Mouse (Mus musculus): ENCODE data around the gene Gbf1.

Gbf1 gene

DNA sequence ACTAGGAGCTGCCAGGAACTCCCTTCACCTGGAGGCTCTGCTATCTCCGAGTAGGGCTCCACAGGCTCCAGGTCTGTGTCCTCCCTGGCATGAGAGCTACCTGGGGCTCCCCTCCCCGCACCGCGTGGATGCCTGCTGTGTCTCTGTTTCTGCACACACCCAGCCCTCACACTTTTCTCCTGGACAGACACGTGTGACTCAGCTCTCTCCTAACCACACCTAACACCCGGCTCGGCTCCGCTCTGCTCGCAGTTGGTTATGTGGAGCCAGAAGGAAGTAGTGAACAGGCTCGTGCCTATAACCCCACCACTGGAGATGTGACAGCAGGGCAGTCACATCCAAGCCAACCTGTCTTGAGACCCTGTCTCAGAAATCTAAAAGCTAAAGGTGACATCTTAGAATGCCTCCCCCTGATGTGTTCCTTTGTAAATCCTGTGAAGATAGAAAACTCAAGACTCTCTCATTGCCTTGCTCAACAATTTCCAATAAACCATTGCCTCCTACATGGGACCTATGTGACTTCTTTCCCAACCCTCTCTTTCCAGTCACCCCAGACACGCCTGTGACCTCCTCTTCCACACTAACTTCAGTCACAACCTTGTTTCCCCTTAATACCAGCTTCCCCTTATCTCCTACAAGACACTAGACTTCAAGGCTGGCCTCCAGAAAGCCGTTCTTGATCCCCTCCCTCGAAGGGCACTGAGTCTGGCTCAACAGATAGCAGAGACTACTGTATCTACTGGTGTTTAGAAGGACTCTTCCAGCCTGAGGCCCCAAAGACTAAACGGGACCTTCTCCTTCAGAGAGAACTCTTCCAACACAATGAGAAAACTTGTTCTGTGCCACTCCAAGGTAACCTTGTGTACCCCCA, 162.8 kb downstream of the Gbf1 start:
- CTCF ChIA-PET: no interaction called here

DNA sequence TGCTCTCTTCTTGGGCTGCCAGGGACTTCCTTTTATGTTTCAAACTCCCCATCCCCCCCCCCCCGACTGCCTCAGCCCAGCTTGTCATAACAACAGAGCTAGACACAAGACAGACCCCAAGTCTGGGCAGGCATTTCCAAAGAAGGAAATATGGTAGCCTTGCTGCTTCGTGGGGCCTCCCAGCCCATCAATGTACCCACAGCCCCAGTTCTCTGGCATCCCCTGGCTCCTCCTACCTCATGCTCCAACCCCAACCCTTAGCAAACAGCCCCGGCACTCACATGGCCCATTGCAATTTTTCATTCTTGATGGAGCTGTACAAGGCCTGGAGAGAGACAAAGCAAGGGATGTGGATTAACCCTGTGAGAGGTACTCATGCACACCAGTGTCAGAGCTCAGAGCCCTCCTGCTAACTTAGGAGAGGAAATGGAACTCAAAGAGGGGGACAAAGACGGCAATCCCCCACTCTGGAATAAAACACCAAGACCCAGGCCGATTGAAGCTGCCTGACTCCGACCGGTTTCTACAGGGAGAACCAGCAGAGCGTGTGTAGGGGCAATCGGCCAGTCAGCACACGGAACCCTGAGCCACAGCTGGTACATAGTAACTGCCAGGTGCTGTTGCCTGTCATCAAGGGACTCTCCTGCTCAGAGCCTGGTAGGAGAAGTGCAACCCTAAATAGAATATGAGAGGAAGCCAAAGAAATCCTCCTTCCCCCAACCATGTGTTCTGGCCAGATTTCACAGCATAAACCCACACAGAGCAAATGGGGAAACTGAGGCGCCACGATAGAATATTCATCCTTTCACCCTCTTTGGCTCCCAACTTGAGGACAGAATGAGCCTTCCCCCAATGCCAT, 163.7 kb downstream of the Gbf1 start:
- CTCF ChIA-PET: no interaction called here

DNA sequence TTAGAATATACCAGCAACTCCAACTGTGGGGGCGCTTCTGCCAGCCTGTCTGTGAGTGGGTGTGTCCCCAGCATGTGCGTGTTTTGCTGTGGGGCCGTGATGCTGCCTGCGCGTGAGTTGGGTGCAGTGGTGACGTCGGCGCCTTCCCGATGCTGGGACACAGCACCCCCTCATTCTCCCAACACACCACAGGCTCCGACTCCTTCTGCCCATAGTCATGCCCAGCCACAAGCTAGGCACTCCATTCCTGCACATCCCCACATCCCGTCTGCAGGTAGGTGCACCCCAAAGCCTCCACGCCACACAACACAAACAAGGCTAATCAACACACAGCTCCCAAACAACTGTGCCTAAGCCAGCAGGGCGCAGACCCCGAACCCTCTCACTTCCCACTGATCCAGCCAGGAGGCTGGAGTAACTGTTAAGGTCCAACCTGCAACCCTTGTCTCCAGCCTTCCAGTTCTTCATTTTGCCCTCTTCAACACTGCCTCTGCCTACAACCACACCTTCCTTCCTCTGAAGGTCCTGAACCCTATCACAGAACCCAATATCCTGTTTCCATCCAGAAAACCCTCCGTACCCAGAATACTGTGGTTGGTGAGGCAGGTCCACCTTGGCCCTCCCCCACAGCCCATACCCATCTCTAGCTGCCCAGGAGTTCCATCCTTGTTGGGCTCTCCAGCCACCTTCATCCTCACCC, 164.7 kb downstream of the Gbf1 start:
- CTCF ChIA-PET: no interaction called here

DNA sequence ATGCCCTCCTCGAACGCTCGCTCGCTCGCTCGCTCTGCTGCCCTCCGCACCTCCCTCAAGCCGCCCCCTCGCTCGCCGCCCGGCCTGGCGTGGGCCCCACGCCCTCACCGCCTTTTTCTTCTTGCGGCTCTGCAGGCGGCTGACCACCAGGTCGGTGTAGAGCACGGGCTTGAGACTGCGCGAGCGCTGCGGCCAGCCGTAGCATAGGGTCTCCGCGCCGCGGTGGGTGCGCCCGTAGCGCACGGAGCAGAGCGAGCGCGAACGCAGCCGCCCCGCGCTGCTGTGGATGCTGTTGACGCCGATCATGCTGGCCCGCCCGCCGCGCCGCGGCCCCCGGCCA, 165.2 kb downstream of the Gbf1 start:
- CTCF ChIA-PET: no interaction called here

DNA sequence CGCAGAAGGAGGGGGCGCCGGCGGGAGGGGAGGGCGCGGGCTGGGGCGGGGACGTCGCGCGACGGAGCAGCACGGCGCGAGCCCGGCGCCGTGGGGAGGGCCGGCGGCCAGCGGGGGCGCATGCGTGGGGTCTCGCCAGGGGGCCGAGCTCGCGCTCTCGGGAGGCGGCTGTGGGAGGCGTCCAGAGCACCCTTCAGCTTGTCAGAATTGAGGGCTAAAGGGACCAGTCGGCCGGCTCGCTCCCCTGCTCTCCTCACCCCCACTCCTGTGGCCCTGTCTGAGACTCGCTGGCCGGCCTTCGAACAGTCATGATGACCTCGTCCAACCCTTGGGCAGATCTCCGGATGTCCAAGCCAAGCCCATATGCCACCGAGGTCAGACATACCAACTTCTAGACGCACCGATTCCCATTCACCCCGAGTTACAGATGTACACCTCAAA, 165.7 kb downstream of the Gbf1 start:
- CTCF ChIA-PET: no interaction called here

DNA sequence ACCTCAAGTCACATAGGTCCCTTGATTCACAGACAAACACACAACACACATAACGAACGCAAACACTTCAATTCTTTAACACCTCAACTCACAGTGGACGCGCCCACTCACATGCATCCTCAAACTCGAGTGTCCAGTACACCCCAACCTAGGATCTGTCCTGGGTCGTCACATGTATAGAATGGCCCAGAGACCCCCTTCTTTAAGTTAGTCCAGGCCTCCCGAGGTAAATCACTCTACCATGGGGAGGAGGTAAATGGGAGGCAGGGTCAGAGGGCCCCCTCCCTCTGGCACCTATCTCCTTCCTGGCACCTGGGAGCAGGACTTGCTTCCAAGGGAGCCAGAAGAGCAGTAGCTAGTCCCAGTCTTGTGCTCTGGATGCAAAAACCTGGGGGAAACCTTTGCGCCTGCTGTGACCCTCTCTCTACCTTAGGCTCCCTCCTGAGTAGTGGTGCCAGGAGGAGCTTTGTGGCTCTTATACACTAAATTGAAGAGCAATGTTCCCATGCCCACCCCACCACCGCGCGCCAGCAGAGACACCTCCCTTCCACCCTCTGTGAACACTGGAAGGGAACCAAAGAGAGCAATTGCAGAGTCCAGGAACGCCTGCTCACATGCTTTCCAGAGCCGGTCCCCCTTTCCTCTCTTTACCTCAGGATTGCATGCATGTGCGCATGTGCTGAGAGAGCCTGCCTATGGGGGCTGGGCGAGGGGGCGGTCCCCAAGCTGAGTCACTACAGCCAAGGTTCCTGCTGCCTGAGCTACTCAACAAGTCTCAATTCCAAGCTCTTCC, 166.5 kb downstream of the Gbf1 start:
- CTCF ChIA-PET: interaction anchor here (0.7 kb wide), 1 partner anchor 10 kb away, joined by 3 read pairs; no protein-coding TSS in a partner anchor

DNA sequence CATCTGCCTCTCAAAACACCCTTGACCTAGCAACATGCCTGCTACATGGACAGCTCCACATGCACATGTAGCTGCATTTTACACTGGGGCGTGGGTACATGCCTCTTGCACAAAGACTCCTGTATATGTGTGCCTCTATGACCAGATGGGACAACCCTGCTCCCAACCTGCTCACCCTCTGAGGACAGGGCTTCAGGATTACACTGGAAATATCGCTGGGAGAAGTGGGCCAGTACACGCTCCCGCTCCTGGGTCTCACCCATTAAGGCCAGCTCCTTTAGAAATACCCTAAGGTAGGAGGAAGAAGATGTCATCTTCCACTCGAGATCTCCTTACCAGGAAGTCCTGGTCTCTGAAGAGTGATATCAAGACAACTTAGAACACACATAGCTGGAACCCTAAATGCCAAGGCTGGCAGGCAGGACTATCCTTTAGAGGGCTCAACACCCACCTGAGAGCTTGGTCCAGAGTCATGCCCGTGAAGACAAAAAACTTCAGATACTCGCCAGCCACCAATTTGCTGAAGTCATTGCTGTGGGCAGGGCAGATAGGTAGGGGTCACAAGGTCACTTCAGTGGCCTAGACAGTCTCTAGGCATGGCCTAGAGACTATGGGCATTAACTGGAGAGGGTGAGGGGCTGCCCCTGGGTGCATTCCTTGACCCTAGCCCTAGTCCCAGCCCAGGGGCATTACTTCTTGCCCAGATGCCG, 167.9 kb downstream of the Gbf1 start:
- CTCF ChIA-PET: no interaction called here

DNA sequence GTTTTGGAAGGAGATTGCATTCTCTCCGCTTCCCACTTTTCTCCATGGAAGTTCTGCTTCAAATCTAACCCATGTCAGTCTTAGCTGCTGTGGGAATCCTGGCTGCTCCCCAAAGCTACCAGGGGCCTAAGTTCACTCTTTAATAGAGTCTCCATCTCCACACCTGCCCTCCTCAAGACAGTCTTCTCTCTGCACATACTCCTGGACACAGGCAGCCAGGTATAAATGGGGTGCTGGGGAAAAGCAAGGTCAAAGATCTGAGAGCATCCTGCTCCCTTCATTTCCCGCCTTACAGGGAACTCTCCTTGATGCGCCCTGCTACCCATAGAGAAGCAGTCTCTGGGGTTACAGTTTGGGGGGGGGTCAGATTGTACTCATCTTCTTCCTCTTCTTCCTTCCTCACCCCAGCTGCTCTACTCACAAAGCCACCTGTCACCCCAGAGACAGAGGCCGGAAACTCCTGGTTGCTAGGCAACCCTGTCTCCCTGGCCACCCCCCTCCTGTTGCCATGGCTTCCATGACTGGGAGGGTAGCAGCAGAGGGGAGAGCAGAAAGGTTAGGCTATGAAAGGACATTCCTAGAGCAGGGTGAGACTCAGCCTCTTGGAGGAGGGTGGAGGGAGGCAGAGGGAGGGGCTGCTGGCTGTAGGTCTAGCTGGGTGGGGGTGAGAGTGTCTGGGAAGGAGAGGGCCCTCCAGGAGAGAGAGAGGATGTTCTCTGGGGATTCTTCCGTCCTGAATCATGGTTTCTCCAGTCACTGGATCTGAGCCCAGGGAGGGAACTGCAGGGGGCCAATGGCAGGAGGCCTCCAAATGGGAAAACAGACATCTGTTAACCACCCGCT, 169.0 kb downstream of the Gbf1 start:
- CTCF ChIA-PET: no interaction called here

DNA sequence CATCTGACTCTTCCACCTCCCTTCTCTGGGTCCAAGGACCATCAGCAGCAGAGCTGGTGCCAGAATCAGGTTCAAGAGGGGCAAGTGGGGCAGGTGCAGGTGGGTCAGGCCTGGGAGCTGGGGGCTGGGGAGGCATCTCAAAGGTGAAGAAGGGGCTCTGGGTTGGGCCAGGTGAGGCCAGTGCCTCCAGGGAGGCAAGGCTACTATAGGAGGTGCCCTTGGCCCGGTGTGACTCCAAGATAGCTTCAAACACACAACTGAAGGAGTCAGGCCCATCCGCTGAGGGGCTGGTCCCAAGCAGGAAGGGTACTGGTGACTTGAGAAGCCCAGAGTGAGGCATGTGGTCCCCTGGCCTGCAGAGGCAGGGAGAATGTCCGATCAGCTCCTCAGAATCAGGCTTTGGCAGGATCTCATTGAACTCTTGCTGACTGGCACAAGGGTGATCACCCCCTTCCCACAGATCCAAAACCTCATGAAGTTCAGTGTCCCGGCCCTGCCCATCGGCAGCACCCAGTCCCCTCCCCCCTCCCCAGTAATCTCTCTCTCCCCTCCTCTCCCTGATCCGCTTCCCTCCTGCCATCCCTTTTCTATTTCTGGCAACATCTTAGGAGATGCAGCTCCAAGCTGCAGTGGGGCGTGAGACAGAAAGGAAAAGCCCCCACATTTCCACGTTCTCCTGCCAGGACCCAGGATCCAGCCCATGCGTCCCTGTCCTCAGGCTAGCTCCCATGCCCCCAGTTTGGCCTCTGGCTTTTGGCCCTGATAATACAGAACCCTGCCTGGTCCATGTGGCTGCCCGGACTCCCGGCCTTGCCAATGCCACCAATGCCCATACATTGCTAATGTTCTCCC, 170.1 kb downstream of the Gbf1 start:
- CTCF ChIA-PET: no interaction called here

DNA sequence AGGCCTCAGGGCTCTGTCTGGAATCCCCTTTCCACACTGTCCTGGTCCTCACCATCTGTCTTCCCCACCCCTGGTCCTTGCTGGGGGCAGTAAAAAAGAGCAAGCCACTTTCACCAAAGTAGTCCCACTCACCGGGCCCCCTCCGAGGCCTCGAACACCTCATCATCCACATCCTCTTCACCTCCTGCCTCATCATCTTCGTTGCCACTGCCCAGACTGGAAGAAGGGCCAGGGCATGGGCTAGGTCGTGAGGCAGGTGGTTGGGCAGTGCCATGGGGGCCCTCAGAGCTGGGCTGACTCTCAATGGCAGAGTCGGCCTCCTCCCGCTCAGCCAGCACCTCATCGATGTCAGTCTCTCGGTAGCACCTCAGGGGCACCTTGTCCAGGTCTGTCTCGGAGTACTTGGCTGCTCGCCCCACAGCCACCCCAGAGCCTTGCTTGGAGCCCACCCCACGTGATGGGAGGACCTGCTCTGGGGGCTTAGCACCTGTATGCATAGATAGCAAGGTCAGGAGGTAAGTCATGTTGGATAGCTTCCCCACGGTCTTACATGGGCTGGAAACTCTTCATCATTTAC, 170.8 kb downstream of the Gbf1 start:
- CTCF ChIA-PET: no interaction called here

DNA sequence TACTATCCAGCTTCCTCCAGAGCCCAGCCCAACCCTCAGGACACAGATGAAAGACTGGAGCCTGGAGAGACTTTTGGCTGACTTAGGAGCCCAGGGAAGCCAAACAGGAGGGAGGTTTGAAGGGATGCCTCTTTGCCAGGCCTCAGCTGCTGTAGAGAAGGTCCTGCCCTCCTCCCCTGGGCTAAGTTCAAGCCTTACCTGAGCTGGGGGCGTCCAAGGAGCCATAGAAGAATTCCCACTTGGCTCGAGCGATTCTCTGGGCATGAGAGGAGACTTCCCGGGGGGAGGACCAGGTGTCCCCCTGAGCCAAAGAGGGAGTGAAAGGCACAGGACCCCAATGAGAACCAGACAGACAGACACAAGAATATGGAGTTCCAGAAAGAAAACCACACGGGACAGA, 171.4 kb downstream of the Gbf1 start:
- CTCF ChIA-PET: no interaction called here

DNA sequence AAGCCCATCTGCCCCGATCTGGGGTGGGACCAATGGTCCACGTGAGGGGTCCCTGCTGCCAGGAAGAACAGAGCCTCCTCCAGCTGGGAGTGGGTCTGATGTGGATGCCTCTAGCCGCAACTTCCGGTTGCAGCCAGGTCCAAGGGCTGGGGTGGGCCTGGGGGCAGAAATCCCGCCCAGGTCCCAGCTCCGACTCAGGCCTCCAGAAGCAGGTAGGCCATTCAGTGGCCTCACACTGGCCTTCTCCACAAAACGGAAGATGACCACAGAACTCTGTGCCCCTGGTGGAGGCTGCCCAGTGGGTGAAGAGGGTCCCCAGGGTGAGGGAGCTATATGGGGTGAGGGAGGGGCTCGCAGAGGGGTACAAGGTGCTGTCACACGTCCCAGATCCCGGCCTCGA, 172.1 kb downstream of the Gbf1 start:
- CTCF ChIA-PET: no interaction called here

DNA sequence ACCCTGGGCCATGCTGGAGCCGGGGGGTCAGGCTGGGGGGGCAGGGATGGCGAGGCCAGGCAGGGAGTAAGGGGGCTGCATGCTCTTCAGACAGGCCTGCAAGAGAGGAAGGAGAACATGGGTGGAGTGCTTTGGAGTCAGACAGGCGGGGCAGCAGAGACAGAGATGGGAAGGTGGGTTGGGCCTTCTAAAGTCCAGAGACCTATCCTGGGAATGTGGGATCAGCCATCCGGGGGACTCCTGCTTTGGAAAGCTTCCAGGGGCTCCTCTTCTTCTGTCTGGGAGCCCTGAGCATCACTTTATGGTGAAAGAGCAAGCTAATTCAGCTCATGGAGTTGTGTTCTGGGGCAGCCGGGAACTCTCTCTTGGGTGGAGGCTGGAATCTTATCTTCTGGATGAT, 172.6 kb downstream of the Gbf1 start:
- CTCF ChIA-PET: no interaction called here

DNA sequence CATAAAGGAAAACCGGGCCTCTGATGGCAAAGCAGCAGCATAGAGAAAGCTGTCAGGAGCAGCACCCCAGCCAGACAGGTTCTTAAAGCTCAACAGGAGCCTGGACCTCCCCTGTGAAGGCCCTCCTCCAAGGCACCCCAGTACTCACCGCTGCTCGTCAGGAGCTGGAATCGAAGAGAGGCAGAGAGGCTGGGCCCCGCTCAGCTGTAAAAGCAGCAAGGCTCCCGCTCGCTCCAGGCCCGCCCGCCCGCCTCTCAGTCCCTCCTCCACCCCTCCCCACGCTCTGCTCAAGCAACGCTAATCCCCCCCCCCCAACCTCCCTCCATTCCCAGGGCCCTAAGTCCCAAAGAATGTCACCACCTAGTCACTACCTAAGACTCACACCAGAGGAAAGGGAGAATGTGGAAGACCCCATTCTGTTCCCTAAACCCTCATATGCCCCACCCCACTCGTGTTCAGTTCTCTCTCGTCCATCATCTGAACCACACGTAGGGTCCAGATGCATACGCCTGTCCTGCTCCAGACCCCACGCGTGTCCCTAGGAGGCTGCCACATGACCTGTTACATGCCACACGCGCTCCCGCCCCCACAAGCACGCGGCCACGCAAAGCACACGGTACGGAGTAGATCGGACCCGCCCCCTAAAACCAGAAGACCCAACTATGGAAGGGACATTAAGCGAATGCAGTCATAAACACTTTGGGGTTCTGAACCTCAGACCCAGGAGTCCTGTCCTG, 173.9 kb downstream of the Gbf1 start:
- CTCF ChIA-PET: interaction anchor here (0.6 kb wide), 1 partner anchor 42 kb away, joined by 3 read pairs; no protein-coding TSS in a partner anchor

DNA sequence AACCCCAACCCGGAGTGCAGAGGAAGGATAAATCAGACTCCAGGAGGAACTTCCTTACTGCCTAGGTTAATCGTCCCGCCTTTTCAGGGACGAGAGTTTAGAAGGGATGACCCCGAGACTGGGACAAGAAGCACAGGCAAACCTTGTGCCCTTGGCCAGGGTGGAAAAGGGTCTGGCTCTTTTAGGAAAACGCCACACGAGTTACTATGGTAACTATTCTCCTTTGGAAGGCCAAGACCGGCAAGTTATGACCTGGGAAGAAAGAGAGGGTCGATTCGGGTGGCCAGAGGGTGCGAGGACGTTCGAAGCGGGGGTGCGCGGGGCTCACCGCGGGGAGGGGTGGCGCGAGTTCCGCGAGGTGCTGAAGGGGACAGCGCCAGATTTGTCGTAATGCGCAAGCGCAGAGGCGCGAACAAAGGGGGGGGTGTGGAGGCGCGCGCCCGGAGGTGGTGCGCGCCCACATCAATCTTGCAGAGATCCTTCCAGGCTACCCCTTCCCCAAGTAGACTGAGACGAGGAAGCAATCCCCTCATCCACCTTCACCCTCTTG, 174.5 kb downstream of the Gbf1 start, which contains the start of gene Psd:
Gene Psd, minus strand, starts transcription at position 401 of the 550 bp plus-strand sequence.
- CTCF ChIA-PET: interaction anchor here (0.7 kb wide), 1 partner anchor 1348 kb away, joined by 3 read pairs; no protein-coding TSS in a partner anchor

DNA sequence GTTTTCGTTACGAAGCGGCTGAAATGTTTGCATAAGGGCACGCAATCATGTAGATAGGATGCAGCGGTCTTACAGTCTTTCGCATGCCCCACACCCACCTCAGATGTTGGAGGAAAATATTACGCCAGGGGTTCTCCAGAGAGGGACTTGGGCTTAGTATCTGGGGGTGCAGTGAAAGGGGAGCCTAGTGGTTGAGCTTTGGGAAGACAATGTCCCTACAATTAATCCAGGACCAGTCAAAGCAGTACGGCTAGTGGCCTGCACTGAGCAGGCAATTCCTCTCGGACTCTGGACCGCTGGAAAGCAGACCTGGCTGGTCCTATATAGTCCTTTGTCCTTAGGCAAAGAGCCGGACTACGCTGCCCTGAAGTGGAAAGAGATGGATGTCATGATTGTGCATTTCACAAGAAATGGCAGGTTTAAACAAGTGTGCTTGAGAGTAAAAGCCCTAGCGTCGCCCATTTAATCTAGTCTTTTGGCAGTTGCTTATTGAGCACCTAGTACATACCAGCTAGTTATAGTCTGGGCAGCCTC, 175.3 kb downstream of the Gbf1 start:
- CTCF ChIA-PET: interaction anchor here (0.6 to 0.7 kb wide), 2 partner anchors 537 to 1349 kb away, joined by 3 to 4 read pairs; no protein-coding TSS in a partner anchor
